Mouse (Mus musculus) hindbrain, embryonic 10.5 days (tissue): Measurements from ENCODE around the gene Rnf145. TPM values are rescaled to one million over a fixed set of nuclear protein-coding genes. Genes with fewer than 3 reads are reported as not detected.
"Not testable (repeated sequence)": the region's sequence is repeated elsewhere in the genome, so short reads cannot be mapped to it uniquely, and the experiment has no call there.

Experiments
- DNase-seq: peaks from one replicate; pipeline ENCODE4 v3.0.0-alpha.2; 2017; ENCODE audit warnings: low spot score
- H3K27ac ChIP-seq: fragments of 300-500 bp; sonication (generic); 2 replicates; pipeline ENCODE4 v1.5.1; 2016; ENCODE audit warnings: mild to moderate bottlenecking, moderate library complexity
- H3K27me3 ChIP-seq: fragments of 300-500 bp; sonication (generic); 2 replicates; pipeline ENCODE4 v1.6.1; 2016; ENCODE audit warnings: mild to moderate bottlenecking; ENCODE audit not compliant: poor library complexity, insufficient read depth, severe bottlenecking
- H3K36me3 ChIP-seq: fragments of 300-500 bp; sonication (generic); 2 replicates; pipeline ENCODE4 v1.6.1; 2016; ENCODE audit warnings: mild to moderate bottlenecking, moderate library complexity
- H3K4me1 ChIP-seq: fragments of 300-500 bp; sonication (generic); replicated peaks from 2 replicates; pipeline ENCODE4 v1.6.1; 2016; ENCODE audit warnings: mild to moderate bottlenecking
- H3K4me3 ChIP-seq: fragments of 300-500 bp; sonication (generic); 2 replicates; pipeline ENCODE4 v1.5.1; 2016; ENCODE audit warnings: mild to moderate bottlenecking, moderate library complexity
- H3K9me3 ChIP-seq: fragments of 300-500 bp; sonication (generic); 2 replicates; pipeline ENCODE4 v1.6.1; 2016; ENCODE audit warnings: mild to moderate bottlenecking, moderate library complexity
- WGBS: fragments of 180-500 bp; shearing (Covaris S2); methylation state at CpG from one replicate; pipeline ENCODE4 v1.1.7; 2016; 5-methylcytosine and 5-hydroxymethylcytosine counted together
- polyA plus RNA-seq: library from polyadenylated mRNA; unstranded; fragments of >200 nt; fragmentation: Nextera tagmentation; extraction: Ambion mirVana; gene quantifications from 2 replicates; pipeline ENCODE4 v1.2.1, GENCODE M21; 2016

The Rnf145 gene
- polyA plus RNA-seq, 1 experiment from 2014 or later = 125 TPM

GRCm38 (mm10) chr11:44564245-44564864, 45.6 kb downstream of the Rnf145 start:
- Histone ChIP-seq H3K4me3 (no peak overlapping the region), H3K27me3 (no peaks in the 10 kb centered on the region), H3K9me3 (peaks cover 2% of the 10 kb centered on the region), H3K27ac (no peak overlapping the region), H3K36me3 (peaks cover 87% of the 10 kb centered on the region), H3K4me1 (no peaks in the 10 kb centered on the region)
- DNase-seq = no peak
- 94% methylated on average over 12 of the region's 12 CpGs for WGBS

GRCm38 (mm10) chr11:44564940-44565339, 46.2 kb downstream of the Rnf145 start:
- Histone ChIP-seq H3K27me3 (no peaks in the 10 kb centered on the region), H3K4me1 (no peaks in the 10 kb centered on the region), H3K27ac (no peak overlapping the region), H3K4me3 (no peak overlapping the region), H3K9me3 (peaks cover 8% of the 10 kb centered on the region), H3K36me3 (peaks cover 87% of the 10 kb centered on the region)
- DNase-seq = no peak

- not testable (repeated sequence) for H3K27ac ChIP-seq, H3K4me3 ChIP-seq, H3K9me3 ChIP-seq, H3K27me3 ChIP-seq, DNase-seq, H3K4me1 ChIP-seq
- peaks cover 34% of the 10 kb centered on the region for H3K36me3 ChIP-seq
- WGBS = 91% methylated on average over 4 of the region's 4 CpGs
Measured at GRCm38 (mm10) chr11:44570336-44570735, 51.6 kb downstream of the Rnf145 start.

GRCm38 (mm10) chr11:44572781-44573180, 54.0 kb downstream of the Rnf145 start:
- WGBS = 93% methylated on average over 5 of the region's 5 CpGs
- Histone ChIP-seq H3K27ac (no peak overlapping the region), H3K36me3 (peaks cover 10% of the 10 kb centered on the region), H3K4me3 (no peak overlapping the region), H3K4me1 (no peaks in the 10 kb centered on the region), H3K9me3 (peaks cover 8% of the 10 kb centered on the region), H3K27me3 (no peaks in the 10 kb centered on the region)
- DNase-seq = no peak

GRCm38 (mm10) chr11:44573396-44573795, 54.6 kb downstream of the Rnf145 start:
- Histone ChIP-seq H3K27ac (no peak overlapping the region), H3K36me3 (peaks cover 9% of the 10 kb centered on the region), H3K27me3 (no peaks in the 10 kb centered on the region), H3K9me3 (peaks cover 8% of the 10 kb centered on the region), H3K4me3 (no peak overlapping the region), H3K4me1 (no peaks in the 10 kb centered on the region)
- DNase-seq = no peak
- 88% methylated on average over 3 of the region's 3 CpGs for WGBS

- H3K36me3 ChIP-seq = peaks cover 6% of the 10 kb centered on the region
- WGBS = 91% methylated on average over 8 of the region's 8 CpGs
- DNase-seq = no peak
Measured at GRCm38 (mm10) chr11:44574391-44574790, 55.6 kb downstream of the Rnf145 start.

GRCm38 (mm10) chr11:44574820-44575219, 56.1 kb downstream of the Rnf145 start:
- H3K4me1 ChIP-seq = no peaks in the 10 kb centered on the region
- H3K36me3 ChIP-seq = peaks cover 2% of the 10 kb centered on the region
- H3K4me3 ChIP-seq = no peak overlapping the region
- no peaks in the 10 kb centered on the region for H3K27me3 ChIP-seq
- DNase-seq = no peak
- peaks cover under 1% of the 10 kb centered on the region for H3K9me3 ChIP-seq
- H3K27ac ChIP-seq = no peak overlapping the region
- 94% methylated on average over 5 of the region's 5 CpGs for WGBS

More at GRCm38 (mm10) chr11:44574391-44574790, 55.6 kb downstream of the Rnf145 start:
- Histone ChIP-seq H3K9me3 (peaks cover 5% of the 10 kb centered on the region), H3K27ac (no peak overlapping the region), H3K4me1 (no peaks in the 10 kb centered on the region), H3K4me3 (no peak overlapping the region), H3K27me3 (no peaks in the 10 kb centered on the region)

GRCm38 (mm10) chr11:44577911-44578310, 59.1 kb downstream of the Rnf145 start:
- 79% methylated on average over 9 of the region's 9 CpGs for WGBS
- Histone ChIP-seq H3K9me3 (no peaks in the 10 kb centered on the region), H3K36me3 (no peaks in the 10 kb centered on the region), H3K27me3 (no peaks in the 10 kb centered on the region), H3K27ac (no peak overlapping the region), H3K4me1 (no peaks in the 10 kb centered on the region), H3K4me3 (no peak overlapping the region)
- no peak for DNase-seq

GRCm38 (mm10) chr11:44581277-44581683, 62.5 kb downstream of the Rnf145 start:
- DNase-seq = peak; percentile 28
- WGBS = 42% methylated on average over 11 of the region's 11 CpGs

GRCm38 (mm10) chr11:44586047-44586696, 67.4 kb downstream of the Rnf145 start:
- Histone ChIP-seq H3K27ac (peak overlapping the region; percentile 53; the same call in 1 of the 2 replicates), H3K4me3 (no peak overlapping the region), H3K9me3 (no peaks in the 10 kb centered on the region), H3K36me3 (no peaks in the 10 kb centered on the region), H3K27me3 (no peaks in the 10 kb centered on the region), H3K4me1 (no peaks in the 10 kb centered on the region)
- peak; percentile 46 for DNase-seq
- WGBS = 15% methylated on average over 3 of the region's 3 CpGs

More at GRCm38 (mm10) chr11:44581277-44581683, 62.5 kb downstream of the Rnf145 start:
- Histone ChIP-seq H3K27ac (no peak overlapping the region), H3K4me3 (no peak overlapping the region), H3K36me3 (no peaks in the 10 kb centered on the region), H3K4me1 (no peaks in the 10 kb centered on the region), H3K27me3 (no peaks in the 10 kb centered on the region), H3K9me3 (no peaks in the 10 kb centered on the region)

- H3K27ac ChIP-seq = no peak overlapping the region
- H3K9me3 ChIP-seq = no peaks in the 10 kb centered on the region
- no peak for DNase-seq
- H3K4me3 ChIP-seq = no peak overlapping the region
- H3K27me3 ChIP-seq = no peaks in the 10 kb centered on the region
- H3K4me1 ChIP-seq = no peaks in the 10 kb centered on the region
- H3K36me3 ChIP-seq = no peaks in the 10 kb centered on the region
- WGBS = 91% methylated on average over 6 of the region's 6 CpGs
Measured at GRCm38 (mm10) chr11:44593016-44593415, 74.3 kb downstream of the Rnf145 start.

GRCm38 (mm10) chr11:44594768-44595167, 76.0 kb downstream of the Rnf145 start:
- Histone ChIP-seq H3K27me3 (no peaks in the 10 kb centered on the region), H3K4me1 (no peaks in the 10 kb centered on the region), H3K9me3 (no peaks in the 10 kb centered on the region), H3K4me3 (no peak overlapping the region), H3K27ac (no peak overlapping the region), H3K36me3 (no peaks in the 10 kb centered on the region)
- DNase-seq = no peak
- WGBS = 88% methylated on average over 3 of the region's 3 CpGs

- Histone ChIP-seq H3K4me1 (peaks cover 8% of the 10 kb centered on the region), H3K4me3 (no peak overlapping the region), H3K36me3 (no peaks in the 10 kb centered on the region), H3K9me3 (no peaks in the 10 kb centered on the region), H3K27ac (no peak overlapping the region), H3K27me3 (peaks cover 8% of the 10 kb centered on the region)
- WGBS = 85% methylated on average over 8 of the region's 8 CpGs
- DNase-seq = no peak
Measured at GRCm38 (mm10) chr11:44606881-44607280, 88.1 kb downstream of the Rnf145 start.
